Mouse (Mus musculus) ES-Bruce4 (cell line): ENCODE results near the gene Stx6. TPM values are rescaled to one million over a fixed set of nuclear protein-coding genes. Genes with fewer than 3 reads are reported as not detected.
"Not testable (repeated sequence)": the region's sequence is repeated elsewhere in the genome, so short reads cannot be mapped to it uniquely, and the experiment has no call there.

ENCODE experiments used
- H3K27ac ChIP-seq: 2 replicates; pipeline ENCODE4 v1.5.1; 2012; ENCODE audit warnings: low read length, inconsistent platforms; ENCODE audit not compliant: insufficient read depth
- H3K27me3 ChIP-seq: 2 replicates; pipeline ENCODE4 v1.6.1; 2012; ENCODE audit warnings: mild to moderate bottlenecking, low read length, inconsistent platforms; ENCODE audit not compliant: control insufficient read depth, poor library complexity, insufficient read depth, severe bottlenecking
- H3K36me3 ChIP-seq: 2 replicates; pipeline ENCODE4 v1.6.1; 2012; ENCODE audit warnings: inconsistent platforms, mild to moderate bottlenecking, low read length, moderate library complexity; ENCODE audit not compliant: control insufficient read depth, poor library complexity, insufficient read depth, severe bottlenecking
- H3K4me1 ChIP-seq: one replicate; pipeline ENCODE4 v1.8.1; 2011; ENCODE audit warnings: low read length; ENCODE audit not compliant: control insufficient read depth, insufficient read depth
- H3K4me3 ChIP-seq: 2 replicates; pipeline ENCODE4 v1.5.1; 2011; ENCODE audit warnings: low read depth, mild to moderate bottlenecking, low read length
- H3K9ac ChIP-seq: 2 replicates; pipeline ENCODE4 v1.6.1; 2012; ENCODE audit warnings: low read depth, mild to moderate bottlenecking, inconsistent platforms; ENCODE audit not compliant: poor library complexity, severe bottlenecking
- H3K9me3 ChIP-seq: replicated peaks from 2 replicates; pipeline ENCODE4 v1.6.1; 2012; ENCODE audit warnings: mild to moderate bottlenecking, low read length, inconsistent platforms; ENCODE audit not compliant: control insufficient read depth, poor library complexity, insufficient read depth, severe bottlenecking
- CTCF ChIP-seq: IDR thresholded peaks from one replicate; pipeline ENCODE4 v1.8.1; 2011; ENCODE audit warnings: low read depth, low read length
- EP300 ChIP-seq: IDR thresholded peaks from 2 replicates; pipeline ENCODE4 v1.6.1; 2011; ENCODE audit warnings: low read depth, low read length; ENCODE audit not compliant: insufficient read depth
- POLR2A ChIP-seq: IDR thresholded peaks from one replicate; pipeline ENCODE4 v1.8.1; 2011; ENCODE audit warnings: low read length; ENCODE audit not compliant: insufficient read depth
- polyA plus RNA-seq: library from polyadenylated mRNA; stranded (reverse); fragments of >200 nt; gene quantifications from 2 replicates; pipeline ENCODE4 v1.2.4, GENCODE M21; 2011; ENCODE audit warnings: low read depth; ENCODE audit not compliant: missing spikeins, insufficient read depth, insufficient read length

Stx6 gene
- polyA plus RNA-seq, 1 experiment = 32.8 TPM

GRCm38 (mm10) chr1:155172895-155173643, 14.6 kb downstream of the Stx6 start:
- TF ChIP-seq EP300 (no peak), POLR2A (no peak), CTCF (no peak)

GRCm38 (mm10) chr1:155173644-155174016, 15.1 kb downstream of the Stx6 start:
- not testable (repeated sequence) for H3K4me3 ChIP-seq, H3K9ac ChIP-seq, H3K27ac ChIP-seq, H3K4me1 ChIP-seq, H3K9me3 ChIP-seq, H3K36me3 ChIP-seq, H3K27me3 ChIP-seq

More at GRCm38 (mm10) chr1:155172895-155173643, 14.6 kb downstream of the Stx6 start:
- no peak overlapping the region for H3K4me3 ChIP-seq
- no peaks in the 10 kb centered on the region for H3K9me3 ChIP-seq
- no peaks in the 10 kb centered on the region for H3K36me3 ChIP-seq
- no peak overlapping the region for H3K9ac ChIP-seq
- H3K4me1 ChIP-seq = no peaks in the 10 kb centered on the region
- no peaks in the 10 kb centered on the region for H3K27me3 ChIP-seq
- H3K27ac ChIP-seq = no peak overlapping the region

GRCm38 (mm10) chr1:155174424-155174823, 15.9 kb downstream of the Stx6 start:
- H3K4me1 ChIP-seq = no peaks in the 10 kb centered on the region
- no peak overlapping the region for H3K4me3 ChIP-seq
- no peaks in the 10 kb centered on the region for H3K9me3 ChIP-seq
- H3K27me3 ChIP-seq = no peaks in the 10 kb centered on the region
- H3K36me3 ChIP-seq = no peaks in the 10 kb centered on the region
- H3K27ac ChIP-seq = no peak overlapping the region
- TF ChIP-seq EP300 (no peak), CTCF (no peak), POLR2A (no peak)
- H3K9ac ChIP-seq = no peak overlapping the region

- Histone ChIP-seq H3K36me3 (no peaks in the 10 kb centered on the region), H3K27me3 (no peaks in the 10 kb centered on the region)
These were observed 19.8 kb downstream of the Stx6 start for GRCm38 (mm10) chr1:155178192-155178924.

GRCm38 (mm10) chr1:155184191-155184590, 25.7 kb downstream of the Stx6 start:
- Histone ChIP-seq H3K36me3 (no peaks in the 10 kb centered on the region), H3K27me3 (no peaks in the 10 kb centered on the region), H3K27ac (no peak overlapping the region), H3K9ac (no peak overlapping the region), H3K9me3 (peaks cover 6% of the 10 kb centered on the region; the same call in 1 of the 2 replicates), H3K4me1 (no peaks in the 10 kb centered on the region), H3K4me3 (no peak overlapping the region)
- TF ChIP-seq CTCF = no peak
- TF ChIP-seq POLR2A = no peak

More at GRCm38 (mm10) chr1:155178192-155178924, 19.8 kb downstream of the Stx6 start:
- Histone ChIP-seq H3K4me1 (no peaks in the 10 kb centered on the region), H3K9ac (no peak overlapping the region), H3K9me3 (peaks cover 5% of the 10 kb centered on the region; the same call in 1 of the 2 replicates), H3K4me3 (no peak overlapping the region), H3K27ac (no peak overlapping the region)
- TF ChIP-seq POLR2A (no peak), EP300 (no peak), CTCF (no peak)

- no peak overlapping the region for H3K9ac ChIP-seq
- TF ChIP-seq POLR2A = no peak
- no peak for TF ChIP-seq EP300
- TF ChIP-seq CTCF = no peak
- H3K27me3 ChIP-seq = no peaks in the 10 kb centered on the region
- H3K9me3 ChIP-seq = no peaks in the 10 kb centered on the region
- H3K4me1 ChIP-seq = no peaks in the 10 kb centered on the region
- no peak overlapping the region for H3K27ac ChIP-seq
- no peak overlapping the region for H3K4me3 ChIP-seq
- no peaks in the 10 kb centered on the region for H3K36me3 ChIP-seq
These were observed 30.1 kb downstream of the Stx6 start for GRCm38 (mm10) chr1:155188656-155189055.
